Mouse (Mus musculus): Measurements from ENCODE around the gene Bpifb3. TPM values are rescaled to one million over a fixed set of nuclear protein-coding genes. Genes with fewer than 3 reads are reported as not detected.

Bpifb3 gene
- not detected for total RNA-seq (2022)

DNA sequence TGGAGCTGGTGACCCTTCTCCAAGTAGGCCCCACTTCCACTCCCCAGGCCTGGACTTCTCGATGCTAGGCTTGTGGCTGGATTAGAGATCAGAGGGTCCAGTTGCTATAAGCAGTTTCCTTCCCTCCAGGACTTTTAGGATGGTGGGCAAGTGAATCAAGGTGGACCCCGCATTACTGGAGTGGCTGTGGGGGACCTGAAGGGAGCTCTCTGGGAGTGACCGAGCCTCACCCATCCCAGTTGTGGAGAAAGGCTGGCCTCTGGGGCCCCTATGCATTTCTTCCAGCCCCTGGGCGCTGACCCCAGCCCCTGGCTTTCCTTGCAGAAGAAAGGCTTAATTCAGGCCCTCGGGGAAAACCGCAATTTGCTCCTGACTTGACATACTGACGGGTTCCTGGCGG is at the start of gene Bpifb3:
Bpifb3 (plus strand) TSS at position 301 of the 400 bp plus-strand sequence.
- no peak for DNase-seq

DNA sequence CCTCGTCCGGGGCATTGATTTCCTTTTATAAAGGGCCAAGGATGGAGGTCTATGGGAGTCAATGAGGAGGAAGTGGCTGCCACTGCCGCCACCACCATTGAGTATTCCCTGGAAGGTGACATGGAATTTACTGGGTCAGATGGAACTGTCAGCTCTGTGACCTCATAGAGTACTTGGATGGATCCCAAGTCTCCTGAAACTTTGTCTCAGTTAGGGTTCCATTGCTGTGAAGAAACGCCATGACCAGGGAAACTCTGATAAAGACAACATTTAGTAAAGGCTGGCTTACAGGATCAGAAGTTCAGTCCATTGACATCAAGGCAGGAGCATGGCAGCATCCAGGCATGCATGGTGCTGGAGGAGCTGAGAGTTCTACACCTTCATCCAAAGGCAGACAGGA is 47.0 kb upstream of the Bpifb3 start, which contains the start of gene Sun5:
Sun5 (minus strand) TSS at position 101 of the 400 bp plus-strand sequence.
- DNase-seq: no peak

DNA sequence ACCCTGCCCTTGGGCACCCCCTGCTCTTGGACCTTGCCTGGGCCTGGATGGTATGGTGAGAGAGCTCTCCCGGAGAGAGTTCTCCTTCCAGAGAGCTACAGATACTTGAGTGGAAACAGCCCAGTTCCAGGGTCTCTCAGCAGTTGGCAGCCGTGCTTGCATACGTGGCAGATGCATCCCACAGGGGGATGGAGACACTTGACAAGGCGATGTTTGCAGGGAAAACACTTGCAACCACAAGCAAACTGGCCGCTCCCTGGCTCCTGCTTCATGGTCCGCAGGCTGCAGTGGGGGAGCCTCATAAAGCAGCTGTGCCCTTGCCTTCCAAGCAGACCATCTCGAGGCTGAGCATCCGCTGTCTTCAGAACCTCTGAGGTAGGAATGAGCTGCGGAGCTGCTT is 43.3 kb upstream of the Bpifb3 start, which contains the start of gene Bpifb2:
Bpifb2 (plus strand) TSS at position 301 of the 400 bp plus-strand sequence.
- no peak for DNase-seq

DNA sequence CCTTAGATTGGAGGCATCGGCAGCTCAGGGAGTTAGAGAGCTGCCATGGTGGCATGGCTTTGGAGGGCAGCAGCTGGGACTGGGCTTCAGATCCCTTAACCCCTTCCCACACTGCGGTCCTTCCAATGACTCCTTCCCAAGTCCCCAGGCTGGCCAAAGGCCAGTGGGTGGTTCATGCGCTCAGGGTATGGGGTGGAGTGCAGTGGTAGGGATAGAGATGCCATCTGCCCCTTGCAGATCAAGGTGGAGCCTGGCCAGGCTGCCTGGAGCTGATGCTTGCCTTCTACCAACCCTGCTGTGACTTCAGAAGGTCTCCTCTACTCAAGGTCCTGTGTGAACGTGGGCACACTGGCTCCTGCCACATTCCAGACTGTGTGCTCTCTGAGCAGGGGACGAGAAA is 18.9 kb upstream of the Bpifb3 start:
- no peak for DNase-seq

DNA sequence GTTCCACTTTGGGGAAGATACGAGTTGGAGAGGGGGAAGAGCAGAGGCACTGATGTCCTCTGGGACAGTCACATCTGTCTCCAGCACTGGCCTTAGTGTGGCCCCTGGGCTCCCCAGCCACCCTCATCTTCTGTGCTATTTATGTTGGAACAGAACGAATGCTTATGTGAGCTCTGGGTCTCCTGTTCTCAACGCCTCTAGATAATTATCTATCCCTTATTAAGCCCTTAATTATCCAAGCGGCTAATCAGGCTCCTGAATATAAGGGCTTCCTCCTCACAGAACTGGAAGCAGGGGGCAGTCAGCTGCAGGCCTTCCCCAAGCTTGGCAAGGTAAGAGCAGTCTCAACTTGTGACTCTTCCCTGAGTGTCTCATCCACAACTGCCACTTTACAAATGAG is 17.9 kb upstream of the Bpifb3 start, which contains the start of gene Bpifb6:
Bpifb6 (plus strand) TSS at position 301 of the 400 bp plus-strand sequence.
- no peak for DNase-seq

DNA sequence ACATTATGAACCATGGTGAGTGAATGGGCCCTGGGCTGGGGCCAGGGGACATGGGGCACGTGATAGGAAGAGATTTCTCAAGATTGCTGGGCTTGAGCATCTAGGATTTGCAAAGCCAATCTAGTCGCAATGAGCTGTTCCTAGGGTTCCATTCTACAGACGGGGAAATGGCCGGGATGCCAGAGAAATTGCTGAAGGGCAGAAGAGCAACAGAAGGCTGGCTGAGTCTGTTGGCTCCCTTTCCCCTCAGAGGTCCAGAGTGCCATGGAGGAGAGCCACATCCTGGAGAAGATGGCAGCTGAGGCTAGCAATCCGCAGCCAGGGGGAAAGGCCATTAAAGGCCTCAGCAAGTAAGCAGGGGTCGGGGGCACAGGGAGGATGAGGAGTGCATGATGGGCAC is 15.3 kb upstream of the Bpifb3 start:
- no peak for DNase-seq

DNA sequence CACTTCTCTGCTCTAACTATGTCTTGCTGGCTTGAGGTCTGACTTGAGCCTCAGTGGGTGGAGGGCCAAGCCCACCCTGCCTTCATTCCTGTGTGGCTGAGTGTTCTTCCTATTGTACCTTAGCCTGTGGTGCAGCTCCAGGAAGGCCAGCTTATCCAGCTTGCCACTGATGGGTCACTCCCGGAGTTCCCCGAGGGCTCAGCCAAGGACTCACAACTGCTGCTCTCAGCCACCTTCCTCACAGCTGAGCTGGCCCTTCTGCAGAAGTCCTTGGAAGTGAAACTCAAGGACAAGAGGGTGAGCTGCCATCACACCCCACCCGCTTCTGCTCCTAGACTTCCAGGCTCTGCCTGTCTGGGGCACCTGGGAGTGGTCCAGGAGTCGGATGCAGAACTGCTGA is 11.4 kb upstream of the Bpifb3 start:
- peak; percentile 71 for DNase-seq

DNA sequence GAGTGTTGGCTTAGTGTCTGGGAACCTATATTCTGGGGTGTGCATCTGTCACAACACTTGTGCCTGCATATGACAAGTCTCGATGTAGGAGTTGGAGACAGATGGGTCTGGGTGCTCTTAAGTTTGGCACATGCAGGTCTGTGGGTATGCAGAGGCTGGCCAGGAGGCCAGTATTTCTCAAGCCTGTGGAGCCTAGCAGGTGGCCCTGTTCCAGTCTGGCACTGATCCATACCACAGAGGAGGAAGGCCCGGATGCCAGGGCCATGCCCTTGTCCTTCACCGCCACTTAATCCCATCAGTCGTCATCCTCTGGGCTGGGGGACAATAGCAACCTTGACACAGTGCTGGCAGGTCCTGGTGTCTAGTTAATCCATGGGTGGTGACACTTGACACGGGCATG is 3.9 kb upstream of the Bpifb3 start:
- DNase-seq: peak; percentile 91

DNA sequence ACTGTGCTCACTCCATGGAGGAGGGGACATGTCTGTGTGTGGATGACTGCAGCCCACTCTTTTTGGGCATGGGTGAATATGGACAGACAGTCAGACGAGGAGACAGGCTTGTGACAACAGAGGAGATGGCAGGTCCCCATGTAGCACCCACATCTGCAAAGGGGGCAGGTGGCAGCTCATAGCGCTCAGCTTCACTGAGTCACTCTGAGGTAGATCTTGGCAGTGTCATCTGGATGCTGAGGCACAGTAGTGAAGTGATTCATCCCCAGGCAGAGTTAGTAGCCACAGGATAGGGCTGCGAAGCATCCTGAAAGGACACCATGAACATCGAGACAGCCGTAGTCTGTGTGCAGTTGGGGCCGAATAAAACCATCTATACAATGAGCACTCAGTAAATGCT is 3.2 kb downstream of the Bpifb3 start:
- DNase-seq: no peak

DNA sequence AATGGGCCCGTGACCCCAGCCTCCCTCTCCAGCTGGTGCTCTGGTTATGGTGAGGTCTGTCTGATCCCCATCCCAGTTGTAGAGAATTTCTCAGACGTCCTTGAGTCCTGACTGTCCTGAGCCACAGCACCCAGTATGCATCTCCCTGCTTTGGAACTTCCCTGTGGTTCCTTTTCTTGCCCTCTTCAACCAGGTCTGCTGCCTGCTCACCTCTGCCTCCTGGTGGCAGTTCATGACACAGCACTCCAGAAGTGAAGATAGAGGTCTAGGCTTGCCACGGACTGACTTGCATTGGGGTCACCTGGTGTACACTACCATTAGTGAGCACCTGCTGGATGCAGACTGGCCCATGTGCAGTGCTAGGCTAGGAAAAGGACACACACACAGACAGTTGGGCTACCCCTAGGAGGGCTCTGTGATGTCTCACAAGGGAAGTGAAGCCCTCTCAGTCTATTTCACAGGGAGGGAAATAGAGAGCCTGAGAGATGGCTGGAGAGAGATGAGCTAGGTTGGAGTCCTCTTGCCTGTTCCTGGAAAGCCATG is 11.9 kb downstream of the Bpifb3 start:
- DNase-seq: peak; percentile 37

DNA sequence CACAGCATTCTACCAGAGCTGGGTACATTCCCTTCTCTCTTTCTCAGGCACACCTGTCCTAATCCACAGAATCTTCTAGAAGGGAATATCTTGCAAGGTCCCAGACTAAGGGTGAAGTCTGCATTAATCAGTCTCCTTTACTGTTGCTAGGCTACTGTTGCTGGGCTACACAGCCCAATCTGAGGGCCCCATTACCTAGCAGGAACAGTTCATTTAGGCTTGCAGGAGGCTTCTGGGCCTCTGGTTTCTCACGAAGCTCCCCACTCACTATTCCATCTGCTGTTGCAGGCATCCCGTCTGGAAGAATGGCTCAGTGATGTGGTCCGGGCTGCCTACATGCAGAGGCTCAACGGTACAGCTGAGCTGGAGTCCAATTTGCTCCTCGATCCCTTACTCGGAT is 13.1 kb downstream of the Bpifb3 start:
- DNase-seq: no peak

DNA sequence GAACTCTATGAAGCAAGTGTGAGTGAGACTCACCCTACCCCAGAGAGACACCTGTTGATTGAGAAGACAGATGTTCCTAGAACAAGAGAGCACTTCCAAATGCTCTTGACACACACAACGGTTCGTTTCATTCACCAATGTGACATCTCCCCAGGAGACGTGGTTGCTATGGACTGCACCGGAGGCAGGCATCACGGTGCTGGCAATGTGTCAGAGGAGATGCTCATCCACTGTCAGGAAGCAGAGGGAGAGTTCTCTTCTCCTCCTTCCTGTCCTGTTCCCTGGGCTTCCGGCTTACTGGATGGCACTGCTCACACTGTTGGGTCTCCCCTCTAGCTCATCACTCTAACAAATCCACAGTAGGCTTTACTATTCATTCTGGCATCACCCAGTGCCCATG is 15.3 kb downstream of the Bpifb3 start:
- no peak for DNase-seq

DNA sequence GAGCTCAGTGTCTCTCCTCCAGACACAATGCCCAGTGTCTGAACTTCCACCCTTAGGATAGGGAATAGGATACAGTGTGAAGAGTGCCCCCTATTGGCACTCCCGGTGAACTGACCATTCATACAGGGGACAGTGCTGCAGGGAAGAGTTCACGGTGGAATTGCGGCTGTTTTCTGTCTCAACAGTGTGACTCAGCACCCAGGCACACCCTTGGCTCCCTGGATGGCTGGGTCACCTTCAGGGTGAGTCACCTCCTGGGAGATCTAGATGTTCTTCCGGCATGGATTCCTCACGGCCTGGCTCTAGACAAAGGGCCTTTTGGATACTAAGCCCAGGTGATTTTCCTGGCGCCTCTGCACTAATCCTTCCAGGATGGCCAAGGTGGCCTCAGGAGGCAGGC is 17.3 kb downstream of the Bpifb3 start:
- peak; percentile 41 for DNase-seq

DNA sequence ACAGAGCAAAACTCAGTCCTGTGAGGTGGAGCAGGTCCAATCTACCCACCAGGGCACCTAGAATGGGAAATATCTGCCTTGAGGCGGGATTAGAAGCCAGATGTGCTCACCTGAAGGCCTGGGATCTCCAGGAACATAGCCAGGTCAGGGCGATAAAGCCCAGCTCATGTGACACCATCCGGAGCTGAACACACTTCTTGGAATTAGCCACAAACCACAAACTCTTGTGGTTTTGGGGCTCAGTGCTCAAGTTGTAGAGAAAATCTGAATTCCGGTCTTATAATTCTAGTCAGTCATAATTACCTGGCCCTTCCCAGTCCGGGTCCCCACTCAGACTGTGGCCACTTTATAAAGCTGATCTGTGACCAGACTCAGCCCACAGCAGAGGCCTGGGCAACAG is 19.8 kb downstream of the Bpifb3 start, which contains the start of gene Bpifb4:
Bpifb4 (plus strand) TSS at position 370 of the 400 bp plus-strand sequence.
- no peak for DNase-seq

DNA sequence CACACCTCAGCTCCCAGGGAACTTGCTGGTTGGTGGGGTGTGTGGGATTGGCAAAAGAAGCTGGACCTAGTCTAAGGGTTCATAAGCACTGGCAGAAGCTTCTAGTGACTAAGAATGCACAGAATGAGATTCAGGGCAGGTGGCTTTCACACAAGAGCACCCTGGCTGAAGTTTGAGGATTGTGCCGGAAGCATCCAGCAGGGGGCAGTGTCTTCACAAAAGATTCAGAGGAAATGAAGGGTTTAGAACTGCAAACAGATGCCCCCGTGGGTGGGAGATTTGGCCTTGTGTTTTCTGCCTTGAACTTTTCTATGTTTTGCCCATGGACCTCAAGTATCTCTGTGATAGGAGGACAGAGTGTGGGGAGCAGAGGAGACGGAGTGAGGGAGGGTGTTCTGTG is 25.5 kb downstream of the Bpifb3 start:
- DNase-seq: peak; percentile 14

DNA sequence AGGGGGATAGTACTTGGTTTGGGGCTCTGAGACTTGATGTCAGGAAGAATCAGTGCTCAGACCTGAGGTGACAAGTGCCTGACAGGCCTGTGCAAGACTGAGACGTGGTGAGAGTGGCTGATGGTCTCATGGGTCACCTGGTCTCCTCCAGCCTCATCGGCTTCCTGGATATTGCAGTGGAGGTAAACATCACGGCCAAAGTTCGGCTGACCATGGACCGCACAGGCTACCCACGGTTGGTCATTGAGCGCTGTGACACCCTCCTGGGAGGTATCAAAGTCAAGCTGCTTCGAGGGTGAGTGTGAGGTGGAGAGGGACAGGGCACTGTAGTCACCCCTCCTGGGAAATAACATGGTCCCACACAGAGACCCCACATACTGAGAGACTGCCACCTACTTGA is 26.5 kb downstream of the Bpifb3 start:
- DNase-seq: no peak

DNA sequence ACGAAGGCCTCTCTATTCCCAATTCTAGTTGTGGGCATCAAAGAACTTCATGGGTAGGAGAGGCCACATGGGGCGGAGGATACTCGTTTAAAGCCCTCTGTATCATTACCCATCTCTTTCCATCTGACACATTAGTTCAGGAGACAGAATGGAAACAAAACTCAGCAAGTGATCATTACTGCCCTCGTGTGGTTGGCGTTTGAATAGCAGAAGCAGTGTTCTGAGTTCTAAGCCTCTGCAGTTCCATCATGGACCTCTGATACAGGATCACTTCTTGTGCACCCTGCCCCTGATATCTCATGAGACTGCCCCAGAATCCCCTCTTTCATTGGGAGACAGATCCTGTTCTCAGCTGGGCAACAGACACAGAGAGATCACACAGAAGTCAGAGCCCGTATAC is 34.9 kb downstream of the Bpifb3 start:
- DNase-seq: peak; percentile 30

DNA sequence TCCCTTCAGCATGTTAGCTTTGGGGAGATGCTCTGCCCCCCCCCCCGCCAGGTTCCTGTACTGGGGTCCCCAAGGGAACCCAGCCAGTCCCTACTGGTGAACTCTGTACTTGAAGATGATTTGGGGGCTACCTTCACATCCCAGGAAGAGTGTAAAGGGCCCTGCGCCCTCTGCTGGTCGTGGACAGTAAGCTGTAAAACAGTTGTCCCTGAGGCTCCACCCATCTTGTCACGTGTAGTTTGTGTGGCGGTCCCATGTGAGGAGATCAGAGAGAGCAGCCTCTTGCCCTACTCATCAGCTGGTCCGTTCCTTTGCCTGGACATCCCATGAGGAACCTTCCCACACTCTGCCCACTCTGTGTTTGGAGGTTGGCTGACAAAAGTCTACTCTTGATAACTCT is 35.8 kb downstream of the Bpifb3 start:
- peak; percentile 28 for DNase-seq

DNA sequence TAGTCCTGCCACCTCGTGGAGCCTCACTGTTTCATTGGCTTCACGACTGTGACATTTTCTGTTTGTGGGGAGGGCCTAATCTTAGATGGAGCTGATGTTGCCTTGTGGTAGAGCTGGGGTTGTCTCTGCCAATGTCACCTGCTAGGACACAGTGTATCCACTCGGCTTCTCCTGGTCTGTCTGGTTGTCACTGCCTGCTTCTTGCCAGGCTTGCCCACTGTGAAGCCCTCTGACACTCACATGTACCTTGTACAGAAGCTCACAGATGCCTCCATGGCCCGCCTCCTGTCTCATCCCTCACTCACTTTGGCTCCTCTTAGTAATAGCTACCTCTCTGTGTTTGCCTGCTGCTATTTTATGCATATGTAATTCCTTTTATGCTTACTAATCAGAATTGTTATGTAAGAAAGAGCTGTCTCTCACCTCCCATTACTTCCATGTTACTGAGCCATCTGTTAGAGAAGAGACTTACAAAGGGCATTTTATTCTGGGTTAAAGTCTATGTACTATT is 44.8 kb downstream of the Bpifb3 start:
- DNase-seq: no peak

DNA sequence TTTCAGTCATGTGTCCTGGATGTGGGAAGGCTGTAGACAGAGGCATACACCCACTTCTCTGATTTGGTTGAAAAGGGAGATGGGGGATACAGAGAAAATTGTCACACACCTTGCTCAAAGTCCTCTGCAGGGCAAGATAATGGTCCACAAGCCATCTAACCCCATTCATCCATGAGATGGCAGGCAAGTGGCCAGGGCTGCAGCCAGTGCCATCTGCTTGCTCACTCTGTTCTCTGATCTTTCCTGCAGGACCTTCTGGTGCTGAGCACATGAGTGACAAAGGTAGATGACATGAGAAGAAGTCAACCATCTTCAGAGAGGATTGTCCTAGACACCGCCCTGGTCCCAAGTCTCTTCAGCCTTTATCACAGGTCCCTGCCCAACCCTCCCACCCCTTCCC is 45.3 kb downstream of the Bpifb3 start:
- DNase-seq: no peak

DNA sequence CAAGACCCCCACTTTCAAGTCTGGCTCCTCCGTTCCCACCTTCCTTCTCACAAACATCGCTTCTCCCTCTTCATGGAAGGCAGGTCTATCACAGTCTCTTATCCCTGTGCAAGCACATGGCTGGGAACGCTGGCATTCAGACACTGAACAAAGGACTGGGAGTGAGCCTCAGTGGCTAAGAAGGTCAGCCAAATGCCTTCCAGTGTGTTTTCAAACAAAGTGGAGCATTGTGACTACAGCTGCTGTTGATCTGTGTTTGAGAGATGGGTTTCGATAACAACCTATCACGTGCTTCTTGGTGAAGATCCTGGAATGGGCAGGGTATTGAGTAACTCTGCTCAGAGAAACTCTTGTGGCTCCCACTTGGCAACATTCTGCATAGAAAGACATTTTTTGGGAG is 52.2 kb downstream of the Bpifb3 start:
- DNase-seq: no peak

DNA sequence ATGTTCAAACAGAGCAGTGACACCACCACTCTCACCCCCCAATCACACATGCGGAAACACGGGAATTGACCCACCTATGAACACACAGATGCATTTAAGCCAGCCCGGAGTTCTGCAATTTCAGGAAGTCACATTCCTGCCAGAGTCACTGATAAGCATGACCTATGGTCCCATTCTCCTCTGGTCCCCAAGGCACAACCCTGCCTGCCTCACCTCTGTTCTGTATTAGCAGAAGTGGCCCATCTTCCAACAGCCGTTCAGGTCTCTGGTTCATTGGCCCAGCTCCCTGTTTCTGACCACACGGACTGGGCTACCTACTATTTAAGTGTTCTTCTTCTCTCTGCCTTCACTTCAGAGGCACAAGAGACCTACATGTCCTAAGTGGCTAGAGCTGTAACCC is 56.6 kb downstream of the Bpifb3 start, which contains the start of gene Bpifa6:
Bpifa6 (plus strand) TSS at position 364 of the 400 bp plus-strand sequence.
- DNase-seq: no peak
